Mouse (Mus musculus) inflammation-experienced regulatory T-cells, adult 6 months (primary cell): ENCODE data around the gene Dcun1d4. TPM values are rescaled to one million over a fixed set of nuclear protein-coding genes. Genes with fewer than 3 reads are reported as not detected.
"Not testable (repeated sequence)": the region's sequence is repeated elsewhere in the genome, so short reads cannot be mapped to it uniquely, and the experiment has no call there.

Source experiments
- ATAC-seq: one replicate; pipeline ENCODE4 v1.8.0; 2017
- polyA plus RNA-seq, 3 experiments: library from polyadenylated mRNA; unstranded; fragments of 100-300 nt; shearing (Covaris generic); gene quantifications; one replicate each; pipeline ENCODE4 v1.2.1; 2017

Gene Dcun1d4
- polyA plus RNA-seq = 10 to 100 TPM; 13.4 to 16.6 (median 14.3) TPM

GRCm38 (mm10) chr5:73480700-73481099 lies at the start of gene Dcun1d4:
TSS of gene Dcun1d4 (plus strand) at chr5:73481000.
- no peak for ATAC-seq

- peak; percentile 70 for ATAC-seq
Observed at GRCm38 (mm10) chr5:73431581-73431980, 49.2 kb upstream of the Dcun1d4 start.

GRCm38 (mm10) chr5:73432805-73433204 lies 48.0 kb upstream of the Dcun1d4 start:
- no peak for ATAC-seq

GRCm38 (mm10) chr5:73434764-73435163 lies 46.0 kb upstream of the Dcun1d4 start:
- no peak for ATAC-seq

- no peak for ATAC-seq
Observed at GRCm38 (mm10) chr5:73442176-73442575, 38.6 kb upstream of the Dcun1d4 start.

- no peak for ATAC-seq
Observed at GRCm38 (mm10) chr5:73450276-73450675, 30.5 kb upstream of the Dcun1d4 start.

- ATAC-seq = no peak
Observed at GRCm38 (mm10) chr5:73454502-73455306, 26.1 kb upstream of the Dcun1d4 start.

GRCm38 (mm10) chr5:73455307-73455687 lies 25.5 kb upstream of the Dcun1d4 start:
- no peak for ATAC-seq

GRCm38 (mm10) chr5:73468462-73469433 lies 12.1 kb upstream of the Dcun1d4 start:
- no peak for ATAC-seq

GRCm38 (mm10) chr5:73474412-73475405 lies 6.1 kb upstream of the Dcun1d4 start:
- no peak for ATAC-seq

GRCm38 (mm10) chr5:73481401-73481800 lies 601 bp downstream of the Dcun1d4 start:
- no peak for ATAC-seq

- not testable (repeated sequence) for ATAC-seq
Observed at GRCm38 (mm10) chr5:73482381-73482780, 1.6 kb downstream of the Dcun1d4 start.

GRCm38 (mm10) chr5:73484016-73484615 lies 3.3 kb downstream of the Dcun1d4 start:
- no peak for ATAC-seq

- ATAC-seq = no peak
Observed at GRCm38 (mm10) chr5:73486451-73486850, 5.7 kb downstream of the Dcun1d4 start.

GRCm38 (mm10) chr5:73489915-73490314 lies 9.1 kb downstream of the Dcun1d4 start:
- ATAC-seq = no peak

- ATAC-seq = peak; percentile 88
Observed at GRCm38 (mm10) chr5:73490596-73491073, 9.8 kb downstream of the Dcun1d4 start.

- ATAC-seq = no peak
Observed at GRCm38 (mm10) chr5:73491074-73491836, 10.5 kb downstream of the Dcun1d4 start.

- ATAC-seq = peak; percentile 68
Observed at GRCm38 (mm10) chr5:73491837-73492720, 11.3 kb downstream of the Dcun1d4 start.

- no peak for ATAC-seq
Observed at GRCm38 (mm10) chr5:73497401-73497800, 16.6 kb downstream of the Dcun1d4 start.

- no peak for ATAC-seq
Observed at GRCm38 (mm10) chr5:73498559-73498958, 17.8 kb downstream of the Dcun1d4 start.
